Mouse (Mus musculus): ENCODE measurements at regions not wholly inside any gene's neighbourhood (a gene's known extent, or its start where the extent isn't known, plus 50 kb on each side); places are given as distances from the start of the nearest gene placed in this dataset.

DNA sequence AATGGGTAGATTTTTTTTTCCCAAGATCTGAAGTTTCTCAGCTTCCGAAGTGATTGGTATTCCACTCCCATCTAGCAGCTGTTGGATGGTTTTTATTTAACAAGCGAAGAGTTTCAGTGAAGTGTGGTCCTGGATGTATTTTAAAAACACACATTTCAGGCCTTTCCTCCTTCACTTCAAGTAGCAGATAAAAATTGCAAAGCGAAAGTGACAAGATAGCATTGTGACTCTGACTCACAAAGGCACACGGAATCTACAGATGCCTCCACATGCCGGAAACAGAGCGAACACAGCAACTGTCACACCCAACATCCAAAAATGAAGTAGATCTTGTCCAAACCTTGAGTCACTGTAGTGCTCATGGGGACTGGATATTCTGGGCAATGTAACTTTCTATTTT, 195.5 kb upstream of the Fbxo33 start:
- TF ChIP-seq POLR2A (IDR thresholded peaks at IDR 0.05; ENCODE audit: insufficient read length, low read depth), result no peak
- no peak for TF ChIP-seq USF1 (IDR thresholded peaks at IDR 0.05; ENCODE audit: low read depth)
- no peak for TF ChIP-seq TCF12 (IDR thresholded peaks at IDR 0.05; ENCODE audit: insufficient read depth, poor library complexity, severe bottlenecking)
- TF ChIP-seq MAX (IDR thresholded peaks at IDR 0.05; ENCODE audit: low read depth), result no peak
- TF ChIP-seq MYOD1 (IDR thresholded peaks at IDR 0.05; ENCODE audit: control insufficient read depth in 1 of 3, insufficient read length in 2 of 3, low read depth in 2 of 3), result no peak
- TF ChIP-seq CEBPB (IDR thresholded peaks at IDR 0.05; ENCODE audit: insufficient read depth, poor library complexity, severe bottlenecking), result no peak
- TF ChIP-seq POLR2AphosphoS2 (IDR thresholded peaks at IDR 0.05; ENCODE audit: insufficient read length, low read depth), result no peak
- no peak for TF ChIP-seq E2F4 (IDR thresholded peaks at IDR 0.05; ENCODE audit: insufficient read depth)
- TF ChIP-seq MYOG (IDR thresholded peaks at IDR 0.05; ENCODE audit: control insufficient read depth in 1 of 3, insufficient read depth in 1 of 3, insufficient read length in 2 of 3, low read depth in 2 of 3), result no peak
- TF ChIP-seq SRF (IDR thresholded peaks at IDR 0.05; ENCODE audit: control insufficient read depth, insufficient read length, low read depth), result no peak
- TF ChIP-seq REST (IDR thresholded peaks at IDR 0.05; ENCODE audit: insufficient read depth, insufficient read length), result no peak
- no peak for TF ChIP-seq TCF3 (IDR thresholded peaks at IDR 0.05; ENCODE audit: insufficient read length, low read depth)

All from myocyte (in vitro differentiated cells).